Mouse (Mus musculus) liver, postnatal 0 days (tissue): Measurements from ENCODE around the gene Tpsab1.

Experiments
- CTCF ChIP-seq: sonication (generic); IDR thresholded peaks from 2 replicates; pipeline ENCODE4 v1.5.1; 2016; ENCODE audit warnings: antibody characterized with exemption, low read depth
- EP300 ChIP-seq: IDR thresholded peaks from 2 replicates; pipeline ENCODE4 v1.6.1; 2016; ENCODE audit warnings: antibody characterized with exemption, low read depth, mild to moderate bottlenecking

DNA sequence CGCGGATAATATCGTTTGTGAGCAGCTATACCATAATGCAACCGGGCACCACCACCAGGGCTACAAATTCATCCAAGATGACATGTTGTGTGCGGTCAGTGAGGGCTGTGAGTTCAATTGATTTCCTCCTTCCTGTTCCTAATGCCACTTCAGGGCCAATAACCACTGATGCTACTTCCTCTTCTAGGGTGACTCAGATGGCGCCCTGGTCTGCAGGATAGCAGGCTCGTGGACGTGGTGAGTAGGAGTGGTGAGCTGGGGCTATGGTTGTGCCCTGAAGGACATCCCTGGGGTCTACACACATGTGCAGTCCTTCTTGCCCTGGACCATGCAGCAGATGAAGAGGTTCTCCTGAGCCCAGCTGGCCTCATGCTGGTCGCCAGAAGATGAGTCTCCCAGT lies 13.0 kb downstream of the Tpsab1 start:
- TF ChIP-seq CTCF, result no peak
- no peak for TF ChIP-seq EP300
